Mouse (Mus musculus): ENCODE results near the gene Atr. TPM values are rescaled to one million over a fixed set of nuclear protein-coding genes. Genes with fewer than 3 reads are reported as not detected.
"Not testable (repeated sequence)": the region's sequence is repeated elsewhere in the genome, so short reads cannot be mapped to it uniquely, and the experiment has no call there.

The Atr gene
- polyA plus RNA-seq, 1 experiment: 8.3 TPM

GRCm38 (mm10) chr9:95897392-95897791, 40.0 kb downstream of the Atr start:
- DNase-seq (ENCODE audit: extremely low spot score in 1 of 2, low spot score in 1 of 2): no peak

GRCm38 (mm10) chr9:95932855-95933254, 75.5 kb downstream of the Atr start:
- no peak for DNase-seq (ENCODE audit: extremely low spot score in 1 of 2, low spot score in 1 of 2)

- no peak for DNase-seq (ENCODE audit: extremely low spot score in 1 of 2, low spot score in 1 of 2)
These were observed 96.3 kb downstream of the Atr start for GRCm38 (mm10) chr9:95953658-95954057.

- DNase-seq (ENCODE audit: extremely low spot score in 1 of 2, low spot score in 1 of 2): no peak
These were observed 96.8 kb downstream of the Atr start for GRCm38 (mm10) chr9:95954226-95954584.

- peak; percentile 80 to 95 for DNase-seq (ENCODE audit: extremely low spot score in 1 of 2, low spot score in 1 of 2)
These were observed 97.4 kb downstream of the Atr start, which contains the start of gene Xrn1 for GRCm38 (mm10) chr9:95954585-95955461. Gene Xrn1 (plus strand): TSS chr9:95954760.

- no peak for DNase-seq (ENCODE audit: extremely low spot score in 1 of 2, low spot score in 1 of 2)
These were observed 100.2 kb downstream of the Atr start for GRCm38 (mm10) chr9:95957611-95958010.

GRCm38 (mm10) chr9:95958041-95958730, 100.8 kb downstream of the Atr start:
- no peak for DNase-seq (ENCODE audit: extremely low spot score in 1 of 2, low spot score in 1 of 2)

- DNase-seq (ENCODE audit: extremely low spot score in 1 of 2, low spot score in 1 of 2): not testable (repeated sequence)
These were observed 101.3 kb downstream of the Atr start for GRCm38 (mm10) chr9:95958731-95959105.

- no peak for DNase-seq (ENCODE audit: extremely low spot score in 1 of 2, low spot score in 1 of 2)
These were observed 101.8 kb downstream of the Atr start for GRCm38 (mm10) chr9:95959246-95959645.

GRCm38 (mm10) chr9:95959732-95960428, 102.5 kb downstream of the Atr start:
- DNase-seq (ENCODE audit: extremely low spot score in 1 of 2, low spot score in 1 of 2): no peak

- no peak for DNase-seq (ENCODE audit: extremely low spot score in 1 of 2, low spot score in 1 of 2)
These were observed 103.7 kb downstream of the Atr start for GRCm38 (mm10) chr9:95961058-95961457.

GRCm38 (mm10) chr9:95964037-95964436, 106.6 kb downstream of the Atr start:
- no peak for DNase-seq (ENCODE audit: extremely low spot score in 1 of 2, low spot score in 1 of 2)

GRCm38 (mm10) chr9:95978279-95978678, 120.9 kb downstream of the Atr start:
- DNase-seq (ENCODE audit: extremely low spot score in 1 of 2, low spot score in 1 of 2): no peak

GRCm38 (mm10) chr9:95979896-95980295, 122.5 kb downstream of the Atr start:
- DNase-seq (ENCODE audit: extremely low spot score in 1 of 2, low spot score in 1 of 2): no peak

- no peak for DNase-seq (ENCODE audit: extremely low spot score in 1 of 2, low spot score in 1 of 2)
These were observed 134.9 kb downstream of the Atr start for GRCm38 (mm10) chr9:95992255-95992654.

Other genes starting within 250 kb of the Atr start
- 0.86 and 2.3 TPM in 2 replicates for gene Pcolce2, start 220.0 kb upstream of the Atr start, polyA plus RNA-seq (2012; rRNA removed)
- gene Trpc1, start 107.2 kb upstream of the Atr start, polyA plus RNA-seq (2012; rRNA removed): 19.4 and 22.4 TPM in 2 replicates
- gene Pls1, start 12.3 kb upstream of the Atr start, polyA plus RNA-seq (2012; rRNA removed): 4.7 and 6.1 TPM in 2 replicates
- gene Xrn1, start 97.2 kb downstream of the Atr start, polyA plus RNA-seq (2012; rRNA removed): 11.9 and 14.0 TPM in 2 replicates

Data from frontal cortex, adult 2 months (tissue).